Mouse (Mus musculus): ENCODE measurements around the gene Catip. TPM values are rescaled to one million over a fixed set of nuclear protein-coding genes. Genes with fewer than 3 reads are reported as not detected.

Catip gene
- polyA plus RNA-seq, 1 experiment from 2014 or later = not detected

- no peak overlapping the region for H3K27ac ChIP-seq (ENCODE audit: low read depth)
- H3K4me2 ChIP-seq (ENCODE audit: low read depth, low read length) = no peak overlapping the region
- no peaks in the 10 kb centered on the region for H3K27me3 ChIP-seq (ENCODE audit: insufficient read depth, low read length)
- no peak overlapping the region for H3K4me3 ChIP-seq (ENCODE audit: low read depth, low read length)
- no peak for ATAC-seq
- no peak for DNase-seq
- H3K4me1 ChIP-seq (ENCODE audit: insufficient read depth) = peaks cover 25% of the 10 kb centered on the region
- 76% methylated on average over 13 of the region's 13 CpGs for WGBS (ENCODE audit: insufficient replicate concordance)
- H3K9ac ChIP-seq (replicated peaks) = no peak overlapping the region
- no peaks in the 10 kb centered on the region for H3K9me3 ChIP-seq (ENCODE audit: low read length)
- no peaks in the 10 kb centered on the region for H3K36me3 ChIP-seq (replicated peaks; ENCODE audit: insufficient read depth, low read length)
- TF ChIP-seq EP300 (IDR thresholded peaks at IDR 0.05; ENCODE audit: low read depth) = no peak
- no peak for TF ChIP-seq CTCF (IDR thresholded peaks at IDR 0.05; ENCODE audit: low read depth)
Measured at GRCm38 (mm10) chr1:74383385-74383784, 21.5 kb downstream of the Catip start.

GRCm38 (mm10) chr1:74384525-74384924, 22.6 kb downstream of the Catip start:
- 71% methylated on average over 8 of the region's 8 CpGs for WGBS (ENCODE audit: insufficient replicate concordance)
- no peak overlapping the region for H3K4me2 ChIP-seq (ENCODE audit: low read depth, low read length)
- H3K4me1 ChIP-seq (ENCODE audit: insufficient read depth) = peaks cover 25% of the 10 kb centered on the region
- H3K9me3 ChIP-seq (ENCODE audit: low read length) = no peaks in the 10 kb centered on the region
- no peaks in the 10 kb centered on the region for H3K27me3 ChIP-seq (ENCODE audit: insufficient read depth, low read length)
- ATAC-seq = no peak
- H3K27ac ChIP-seq (ENCODE audit: low read depth) = no peak overlapping the region
- TF ChIP-seq EP300 (IDR thresholded peaks at IDR 0.05; ENCODE audit: low read depth) (no peak), CTCF (IDR thresholded peaks at IDR 0.05; ENCODE audit: low read depth) (no peak)
- H3K4me3 ChIP-seq (ENCODE audit: low read depth, low read length) = no peak overlapping the region
- no peak for DNase-seq
- no peak overlapping the region for H3K9ac ChIP-seq (replicated peaks)
- H3K36me3 ChIP-seq (replicated peaks; ENCODE audit: insufficient read depth, low read length) = no peaks in the 10 kb centered on the region

- Histone ChIP-seq H3K36me3 (replicated peaks; ENCODE audit: insufficient read depth, low read length) (no peaks in the 10 kb centered on the region), H3K4me2 (ENCODE audit: low read depth, low read length) (no peak overlapping the region), H3K27ac (ENCODE audit: low read depth) (no peak overlapping the region), H3K4me1 (ENCODE audit: insufficient read depth) (peaks cover 25% of the 10 kb centered on the region), H3K9ac (replicated peaks) (no peak overlapping the region), H3K9me3 (ENCODE audit: low read length) (no peaks in the 10 kb centered on the region), H3K4me3 (ENCODE audit: low read depth, low read length) (no peak overlapping the region), H3K27me3 (ENCODE audit: insufficient read depth, low read length) (no peaks in the 10 kb centered on the region)
- TF ChIP-seq EP300 (IDR thresholded peaks at IDR 0.05; ENCODE audit: low read depth) (no peak), CTCF (IDR thresholded peaks at IDR 0.05; ENCODE audit: low read depth) (no peak)
- 81% methylated on average over 10 of the region's 10 CpGs for WGBS (ENCODE audit: insufficient replicate concordance)
- ATAC-seq = no peak
- no peak for DNase-seq
Measured at GRCm38 (mm10) chr1:74385064-74385463, 23.2 kb downstream of the Catip start.

- ATAC-seq = no peak
- H3K4me3 ChIP-seq (ENCODE audit: low read depth, low read length) = no peak overlapping the region
- H3K4me1 ChIP-seq (ENCODE audit: insufficient read depth) = peaks cover 30% of the 10 kb centered on the region
- H3K27me3 ChIP-seq (ENCODE audit: insufficient read depth, low read length) = no peaks in the 10 kb centered on the region
- H3K9ac ChIP-seq (replicated peaks) = no peak overlapping the region
- no peaks in the 10 kb centered on the region for H3K9me3 ChIP-seq (ENCODE audit: low read length)
- H3K4me2 ChIP-seq (ENCODE audit: low read depth, low read length) = no peak overlapping the region
- DNase-seq = no peak
- H3K36me3 ChIP-seq (replicated peaks; ENCODE audit: insufficient read depth, low read length) = no peaks in the 10 kb centered on the region
- WGBS (ENCODE audit: insufficient replicate concordance) = 85% methylated on average over 8 of the region's 8 CpGs
- TF ChIP-seq CTCF (IDR thresholded peaks at IDR 0.05; ENCODE audit: low read depth) (no peak), EP300 (IDR thresholded peaks at IDR 0.05; ENCODE audit: low read depth) (no peak)
- H3K27ac ChIP-seq (ENCODE audit: low read depth) = no peak overlapping the region
Measured at GRCm38 (mm10) chr1:74385531-74385930, 23.6 kb downstream of the Catip start.

GRCm38 (mm10) chr1:74386363-74386713, 24.4 kb downstream of the Catip start:
- peak overlapping the region; percentile 59 for H3K4me3 ChIP-seq (ENCODE audit: low read depth, low read length)
- DNase-seq (no peak), ATAC-seq (no peak)
- peak overlapping the region; percentile 77 for H3K9ac ChIP-seq (replicated peaks)
- TF ChIP-seq CTCF (IDR thresholded peaks at IDR 0.05; ENCODE audit: low read depth) = no peak
- no peak for TF ChIP-seq EP300 (IDR thresholded peaks at IDR 0.05; ENCODE audit: low read depth)
- peak overlapping the region; percentile 99 for H3K27ac ChIP-seq (ENCODE audit: low read depth)
- H3K36me3 ChIP-seq (replicated peaks; ENCODE audit: insufficient read depth, low read length) = no peaks in the 10 kb centered on the region
- peaks cover 35% of the 10 kb centered on the region for H3K4me1 ChIP-seq (ENCODE audit: insufficient read depth)
- H3K9me3 ChIP-seq (ENCODE audit: low read length) = no peaks in the 10 kb centered on the region
- 42% methylated on average over 7 of the region's 10 CpGs for WGBS (ENCODE audit: insufficient replicate concordance)
- no peaks in the 10 kb centered on the region for H3K27me3 ChIP-seq (ENCODE audit: insufficient read depth, low read length)
- H3K4me2 ChIP-seq (ENCODE audit: low read depth, low read length) = peak overlapping the region; percentile 89

GRCm38 (mm10) chr1:74386714-74387385, 24.9 kb downstream of the Catip start:
- Histone ChIP-seq H3K9ac (replicated peaks) (peak overlapping the region; percentile 77), H3K27me3 (ENCODE audit: insufficient read depth, low read length) (no peaks in the 10 kb centered on the region), H3K4me2 (ENCODE audit: low read depth, low read length) (peak overlapping the region; percentile 89), H3K4me3 (ENCODE audit: low read depth, low read length) (peak overlapping the region; percentile 59), H3K9me3 (ENCODE audit: low read length) (no peaks in the 10 kb centered on the region), H3K4me1 (ENCODE audit: insufficient read depth) (peaks cover 33% of the 10 kb centered on the region), H3K36me3 (replicated peaks; ENCODE audit: insufficient read depth, low read length) (no peaks in the 10 kb centered on the region), H3K27ac (ENCODE audit: low read depth) (peak overlapping the region; percentile 99)
- TF ChIP-seq EP300 (IDR thresholded peaks at IDR 0.05; ENCODE audit: low read depth) (peak; percentile 84), CTCF (IDR thresholded peaks at IDR 0.05; ENCODE audit: low read depth) (peak; percentile 88)
- peak; percentile 76 for ATAC-seq
- peak; percentile 94 for DNase-seq
- WGBS (ENCODE audit: insufficient replicate concordance) = under 1% methylated on average over 26 of the region's 26 CpGs
